ENCODE assay signal across 9 mouse cellular contexts in the genomic region with DNA sequence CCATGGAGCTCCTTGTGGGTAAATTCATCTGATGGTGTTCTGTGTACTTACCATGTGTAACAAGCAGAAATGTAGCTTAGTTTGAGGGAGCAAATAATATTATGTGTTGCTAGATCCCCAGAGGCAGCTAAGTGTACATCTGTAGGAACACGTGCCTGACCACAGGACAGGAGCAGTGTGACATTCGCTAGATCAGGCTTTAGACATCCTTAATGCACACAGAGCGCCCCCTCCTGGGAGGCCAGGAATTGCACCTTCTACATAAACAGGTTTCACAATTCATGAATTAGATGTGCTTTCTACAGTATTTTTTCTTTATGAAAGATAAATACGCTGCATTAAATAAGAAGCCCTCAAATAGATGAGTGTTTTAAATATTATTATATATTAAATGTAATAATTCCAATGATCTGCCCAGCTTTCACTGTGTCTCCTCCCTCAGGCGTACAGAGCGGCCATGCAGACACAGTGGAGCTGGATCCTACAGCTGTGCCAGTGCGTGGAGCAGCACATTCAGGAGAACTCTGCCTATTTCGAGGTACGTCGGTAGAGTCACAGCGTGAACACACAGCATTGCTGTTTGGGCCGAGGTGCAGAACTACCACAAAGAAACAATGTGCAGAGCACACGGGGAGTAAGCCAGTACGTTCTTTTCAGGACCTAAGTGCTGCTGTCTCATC.
A peak's percentile ranks its signal among the peaks of the same experiment; 100 is the strongest.
DNase-seq lines count a peak whose midpoint lies in the region; ATAC-seq and TF ChIP-seq lines count a peak whose summit lies in the region.
"Had no signal": no experiment of that assay in that cellular context is flagged by ENCODE, and none has a peak within 500 bp of the region (broad histone marks: within the 10 kb centered on the region; RNA-seq: fewer than 3 reads in every experiment).

No protein-coding gene starts in this region.

- no peak overlapping the region for H3K9ac ChIP-seq in MEL (ENCODE audit: control insufficient read depth, low read depth, low read length, poor library complexity, severe bottlenecking)
- H3K9ac ChIP-seq in forebrain, embryonic 16.5 days (replicated peaks; ENCODE audit: low read depth, low read length) = no peak overlapping the region
- H3K9ac ChIP-seq in hindbrain, embryonic 13.5 days = no peak overlapping the region
- H3K9ac ChIP-seq: limb, embryonic 15.5 days had no signal

- no peaks in the 10 kb centered on the region for H3K79me2 ChIP-seq in MEL (ENCODE audit: control insufficient read depth, insufficient read depth, low read length, poor library complexity)

- no peak overlapping the region for H3K27ac ChIP-seq in MEL (ENCODE audit: control insufficient read depth, low read depth, low read length)
- no peak overlapping the region for H3K27ac ChIP-seq in forebrain, embryonic 16.5 days (ENCODE audit: low read length)
- H3K27ac ChIP-seq in hindbrain, embryonic 13.5 days = no peak overlapping the region
- H3K27ac ChIP-seq: limb, embryonic 15.5 days had no signal

- no peaks in the 10 kb centered on the region for H3K27me3 ChIP-seq in MEL (ENCODE audit: control insufficient read depth in 1 of 2, insufficient read depth in 2 of 2, low read length in 2 of 2)
- no peaks in the 10 kb centered on the region for H3K27me3 ChIP-seq in forebrain, embryonic 16.5 days (replicated peaks; ENCODE audit: control insufficient read depth, insufficient read depth, low read length)
- H3K27me3 ChIP-seq in hindbrain, embryonic 13.5 days = no peaks in the 10 kb centered on the region
- H3K27me3 ChIP-seq: limb, embryonic 15.5 days had no signal

- WGBS in forebrain, embryonic 16.5 days = 66% methylated on average over 14 of the region's 14 CpGs
- WGBS in hindbrain, embryonic 13.5 days = 68% methylated on average over 14 of the region's 14 CpGs

- H3K4me1 ChIP-seq in MEL (ENCODE audit: control insufficient read depth in 1 of 2, insufficient read depth in 2 of 2, low read length in 2 of 2) = no peaks in the 10 kb centered on the region
- H3K4me1 ChIP-seq in forebrain, embryonic 16.5 days (replicated peaks; ENCODE audit: control insufficient read depth, insufficient read depth, low read length) = peaks cover 13% of the 10 kb centered on the region
- no peaks in the 10 kb centered on the region for H3K4me1 ChIP-seq in hindbrain, embryonic 13.5 days (replicated peaks)
- H3K4me1 ChIP-seq: limb, embryonic 15.5 days had no signal

- no peak overlapping the region for H3K4me2 ChIP-seq in forebrain, embryonic 16.5 days (ENCODE audit: low read length)
- no peak overlapping the region for H3K4me2 ChIP-seq in hindbrain, embryonic 13.5 days
- H3K4me2 ChIP-seq: limb, embryonic 15.5 days had no signal

- TF ChIP-seq CTCF in MEL (IDR thresholded peaks at IDR 0.05 in 2 of 3, conservative IDR thresholded peaks at IDR 0.05 in 1 of 3; ENCODE audit: control insufficient read depth in 1 of 3, insufficient read depth in 1 of 3, low read depth in 2 of 3, low read length in 3 of 3, poor library complexity in 1 of 3, severe bottlenecking in 1 of 3) = peak in 2 of 3 experiments; percentile 2 to 12; a peak in 1 of 6 replicates

- ATAC-seq in forebrain, embryonic 16.5 days = peak; percentile 57; the same call in 1 of the 2 replicates
- peak; percentile 60; the same call in 1 of the 2 replicates for ATAC-seq in hindbrain, embryonic 13.5 days (ENCODE audit: low FRiP score)
- no peak for ATAC-seq in erythroid progenitor cell, adult 5-6 weeks (replicated peaks; ENCODE audit: low FRiP score, poor library complexity, severe bottlenecking)

- TF ChIP-seq POLR2A in MEL (IDR thresholded peaks at IDR 0.05; ENCODE audit: control insufficient read depth in 1 of 2, insufficient read depth in 1 of 2, low read depth in 1 of 2, low read length in 2 of 2, poor library complexity in 1 of 2) = no peak

- TF ChIP-seq RAD21 in MEL (IDR thresholded peaks at IDR 0.05; ENCODE audit: low read depth, low read length) = peak; percentile 1; the same call in 1 of the 2 replicates

- no peak for TF ChIP-seq EP300 in MEL (IDR thresholded peaks at IDR 0.05; ENCODE audit: low read depth in 1 of 2, low read length in 2 of 2)

- no peak overlapping the region for H3K4me3 ChIP-seq in MEL (ENCODE audit: control insufficient read depth in 1 of 2, insufficient read depth in 1 of 2, low read depth in 2 of 2, low read length in 2 of 2)
- no peak overlapping the region for H3K4me3 ChIP-seq in forebrain, embryonic 16.5 days (replicated peaks; ENCODE audit: low read length)
- H3K4me3 ChIP-seq in hindbrain, embryonic 13.5 days = no peak overlapping the region
- H3K4me3 ChIP-seq: limb, embryonic 15.5 days had no signal

- no peaks in the 10 kb centered on the region for H3K36me3 ChIP-seq in MEL (ENCODE audit: control insufficient read depth in 1 of 2, insufficient read depth in 2 of 2, low read length in 2 of 2)
- peaks cover 8% of the 10 kb centered on the region for H3K36me3 ChIP-seq in forebrain, embryonic 16.5 days (ENCODE audit: control insufficient read depth, insufficient read depth)
- peaks cover 55% of the 10 kb centered on the region for H3K36me3 ChIP-seq in hindbrain, embryonic 13.5 days

- no peaks in the 10 kb centered on the region for H3K9me3 ChIP-seq in MEL (replicated peaks; ENCODE audit: insufficient read depth, low read length)
- H3K9me3 ChIP-seq in forebrain, embryonic 16.5 days (ENCODE audit: control insufficient read depth, low read length) = no peaks in the 10 kb centered on the region
- H3K9me3 ChIP-seq in hindbrain, embryonic 13.5 days = no peaks in the 10 kb centered on the region
- H3K9me3 ChIP-seq: limb, embryonic 15.5 days had no signal

- DNase-seq in MEL (ENCODE audit: low read depth, low spot score) = peak; percentile 5
- DNase-seq in c-Kit-positive CD71-positive TER-119-negative erythroid progenitor cells, embryonic 14.5 days (ENCODE audit: low read depth) = peak; percentile 13
- DNase-seq in layer of hippocampus, adult 9-10 months (ENCODE audit: low spot score) = peak; percentile 87
- DNase-seq in lung, postnatal 4 days = peak; percentile 69 to 82
- DNase-seq in right cerebral cortex, postnatal 14 days = peak; percentile 89

TF ChIP-seq in MEL, 35 proteins besides CTCF, POLR2A, EP300 and RAD21:
- no peak for TF ChIP-seq MAFK (IDR thresholded peaks at IDR 0.05; ENCODE audit: borderline replicate concordance, low read depth, low read length)
- no peak for TF ChIP-seq ZKSCAN1 (IDR thresholded peaks at IDR 0.05; ENCODE audit: low read depth, low read length)
- TF ChIP-seq MAZ (IDR thresholded peaks at IDR 0.05; ENCODE audit: low read depth, low read length) = no peak
- no peak for TF ChIP-seq USF2 (IDR thresholded peaks at IDR 0.05; ENCODE audit: borderline replicate concordance in 1 of 2, insufficient read depth in 1 of 2, low read depth in 1 of 2, low read length in 2 of 2)
- TF ChIP-seq GATA1 (IDR thresholded peaks at IDR 0.05; ENCODE audit: low read depth, low read length) = no peak
- TF ChIP-seq ELF1 (IDR thresholded peaks at IDR 0.05; ENCODE audit: low read depth, low read length) = no peak

Comparison
In these comparisons a context has a peak if more than half of its experiments do, and no peak if none do; other contexts are left out.
1. DNase-seq: peak in every context shown above with its lines; median percentile 89 in right cerebral cortex, postnatal 14 days; 87 in layer of hippocampus, adult 9-10 months; 76 in lung, postnatal 4 days; 13 in c-Kit-positive CD71-positive TER-119-negative erythroid progenitor cells, embryonic 14.5 days; 5 in MEL.